Mouse (Mus musculus) neural tube, embryonic 10.5 days (tissue): ENCODE data around the gene Prrc2b.

Experiments used
- DNase-seq: peaks from one replicate; pipeline ENCODE4 v3.0.0-alpha.2; 2017; ENCODE audit warnings: low spot score; ENCODE audit errors: extremely low spot score

Gene Prrc2b

GRCm38 (mm10) chr2:32160967-32161366 lies 10.1 kb downstream of the Prrc2b start:
- DNase-seq = no peak

- DNase-seq = no peak
Measured at GRCm38 (mm10) chr2:32162102-32162501, 11.2 kb downstream of the Prrc2b start.

- DNase-seq = no peak
Measured at GRCm38 (mm10) chr2:32162646-32163045, 11.8 kb downstream of the Prrc2b start.

- no peak for DNase-seq
Measured at GRCm38 (mm10) chr2:32163057-32163456, 12.2 kb downstream of the Prrc2b start.

GRCm38 (mm10) chr2:32164503-32164902 lies 13.6 kb downstream of the Prrc2b start:
- no peak for DNase-seq

GRCm38 (mm10) chr2:32165040-32165800 lies 14.3 kb downstream of the Prrc2b start:
- DNase-seq = no peak

- peak; percentile 45 for DNase-seq
Measured at GRCm38 (mm10) chr2:32166581-32166980, 15.7 kb downstream of the Prrc2b start.

GRCm38 (mm10) chr2:32167034-32167770 lies 16.3 kb downstream of the Prrc2b start:
- DNase-seq = no peak

GRCm38 (mm10) chr2:32167819-32168218 lies 16.9 kb downstream of the Prrc2b start:
- DNase-seq = peak; percentile 40

GRCm38 (mm10) chr2:32169292-32169691 lies 18.4 kb downstream of the Prrc2b start:
- DNase-seq = no peak

- no peak for DNase-seq
Measured at GRCm38 (mm10) chr2:32170010-32170409, 19.1 kb downstream of the Prrc2b start.

- DNase-seq = no peak
Measured at GRCm38 (mm10) chr2:32171658-32172433, 21.0 kb downstream of the Prrc2b start.

- peak; percentile 56 for DNase-seq
Measured at GRCm38 (mm10) chr2:32174170-32174741, 23.4 kb downstream of the Prrc2b start.

GRCm38 (mm10) chr2:32175051-32175466 lies 24.2 kb downstream of the Prrc2b start:
- DNase-seq = no peak

- no peak for DNase-seq
Measured at GRCm38 (mm10) chr2:32175508-32175907, 24.6 kb downstream of the Prrc2b start.

- DNase-seq = no peak
Measured at GRCm38 (mm10) chr2:32176848-32177247, 26.0 kb downstream of the Prrc2b start.

GRCm38 (mm10) chr2:32177397-32178060 lies 26.6 kb downstream of the Prrc2b start:
- DNase-seq = no peak

GRCm38 (mm10) chr2:32179363-32179762 lies 28.5 kb downstream of the Prrc2b start:
- no peak for DNase-seq

- DNase-seq = no peak
Measured at GRCm38 (mm10) chr2:32180127-32180526, 29.2 kb downstream of the Prrc2b start.

GRCm38 (mm10) chr2:32181364-32181763 lies 30.5 kb downstream of the Prrc2b start:
- no peak for DNase-seq

- no peak for DNase-seq
Measured at GRCm38 (mm10) chr2:32182119-32182518, 31.2 kb downstream of the Prrc2b start.
